Mouse (Mus musculus): ENCODE measurements around the gene Cacna1d.

GRCm38 (mm10) chr14:30008733-30009575, 482.3 kb downstream of the Cacna1d start, which contains the start of the genes Il17rb and Chdh:
- no peak for TF ChIP-seq CTCF (IDR thresholded peaks at IDR 0.05; ENCODE audit: control insufficient read depth, insufficient read depth, insufficient read length)
- TF ChIP-seq MYOD1 (IDR thresholded peaks at IDR 0.05; ENCODE audit: control insufficient read depth, insufficient read length, low read depth), result no peak
- TF ChIP-seq MYOG (IDR thresholded peaks at IDR 0.05; ENCODE audit: control insufficient read depth, extremely low read depth, insufficient read length), result no peak
- TF ChIP-seq MAX (IDR thresholded peaks at IDR 0.05), result no peak
